Mouse (Mus musculus): Measurements from ENCODE around the gene Zfp689. TPM values are rescaled to one million over a fixed set of nuclear protein-coding genes. Genes with fewer than 3 reads are reported as not detected.

Gene Zfp689
- polyA plus RNA-seq, 1 experiment from 2014 or later, result 6.0 TPM

DNA sequence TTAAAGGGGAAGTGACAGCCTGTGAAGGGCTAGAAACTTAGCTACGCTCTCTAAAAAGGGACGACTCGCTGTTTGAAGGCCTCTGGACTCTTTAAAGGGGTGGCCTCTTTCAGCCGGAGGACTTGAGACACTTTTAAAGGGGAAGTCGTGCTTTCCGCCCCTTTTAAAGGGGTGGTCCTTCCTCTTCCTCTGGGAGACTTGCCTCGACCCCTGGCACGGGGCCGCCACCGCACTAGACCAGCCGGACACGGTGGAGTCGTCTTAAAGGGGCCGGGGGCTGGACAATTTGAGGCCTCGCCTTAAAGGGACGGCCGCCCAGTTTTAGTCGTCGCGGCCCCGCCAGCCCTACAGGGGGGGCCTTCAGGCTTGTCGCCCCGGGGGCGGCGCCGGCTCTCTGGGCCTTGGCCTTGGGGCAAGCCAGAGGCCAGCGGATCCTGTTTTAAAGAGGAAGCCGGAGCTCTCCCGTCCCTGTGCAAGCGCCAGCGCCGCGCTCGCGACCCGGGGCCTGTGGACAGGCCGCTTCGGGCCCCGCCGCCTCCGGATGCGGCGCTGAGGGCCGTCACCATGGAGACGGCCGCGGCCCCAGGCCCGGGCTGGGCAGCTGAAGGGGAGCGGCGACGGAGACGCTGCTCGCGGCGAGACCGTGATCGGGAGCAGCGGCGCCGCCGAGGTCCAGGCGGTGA is 29.8 kb upstream of the Zfp689 start, which contains the start of gene Fbrs:
Gene Fbrs, plus strand, starts transcription at position 565 of the 683 bp plus-strand sequence.
- peak; percentile 79 for ATAC-seq (ENCODE audit: insufficient number of reproducible peaks, low FRiP score)
- H3K36me3 ChIP-seq, result peaks cover 60% of the 10 kb centered on the region
- H3K9ac ChIP-seq, result peak within 1 kb of the TSS; percentile 98
- under 1% methylated on average over 61 of the region's 62 CpGs for WGBS
- H3K4me1 ChIP-seq (replicated peaks), result peaks cover 25% of the 10 kb centered on the region
- peak within 1 kb of the TSS; percentile 98 for H3K4me2 ChIP-seq
- no peaks in the 10 kb centered on the region for H3K27me3 ChIP-seq (replicated peaks)
- H3K9me3 ChIP-seq (replicated peaks), result no peaks in the 10 kb centered on the region
- H3K27ac ChIP-seq (ENCODE audit: poor library complexity, severe bottlenecking), result peak within 1 kb of the TSS; percentile 97
- peak within 1 kb of the TSS; percentile 84 for H3K4me3 ChIP-seq

DNA sequence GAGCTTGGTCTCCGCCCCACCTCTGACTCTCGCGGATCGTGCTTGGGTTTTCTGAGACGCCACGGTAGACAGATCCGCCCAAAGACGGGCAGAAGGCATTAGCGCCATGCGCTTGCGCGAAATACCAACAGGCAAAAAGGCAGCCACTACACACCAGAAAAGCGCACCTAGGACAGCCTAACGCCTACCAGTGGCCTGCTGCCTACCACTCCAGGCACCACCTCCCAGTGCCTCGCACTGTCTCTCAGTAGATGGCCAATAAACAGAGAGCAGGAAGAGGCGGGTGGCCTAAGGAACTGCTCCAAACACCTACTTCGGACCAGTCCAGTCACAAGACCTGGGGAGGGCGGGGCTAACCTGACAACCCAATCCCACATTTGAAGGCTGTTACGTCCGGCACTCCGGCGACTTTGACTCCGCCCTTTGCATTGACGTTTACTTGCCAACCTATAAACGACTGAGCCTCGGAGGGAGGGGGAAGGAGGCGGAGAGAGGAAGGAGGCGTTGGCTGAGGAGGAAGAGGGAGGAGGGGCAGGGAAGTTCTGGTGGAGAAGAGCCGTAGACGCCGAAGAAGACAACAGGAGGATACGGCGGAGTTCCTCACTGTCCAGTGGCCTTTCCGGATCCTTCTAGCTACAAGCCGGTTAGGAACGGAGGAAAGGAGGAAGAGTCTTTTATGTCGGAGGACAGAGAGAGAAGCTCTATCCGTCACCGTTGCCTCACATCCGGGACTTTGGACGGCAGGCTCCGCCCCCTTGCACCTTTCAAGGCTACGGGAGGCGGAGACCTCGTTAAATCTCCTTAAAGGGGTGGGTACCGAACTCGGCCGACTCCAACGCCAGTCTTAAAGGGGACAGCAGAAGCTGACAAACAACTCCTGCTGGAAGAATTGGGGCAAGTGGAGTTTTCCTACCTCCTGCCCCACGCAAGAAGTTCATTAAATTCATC is 29.0 kb upstream of the Zfp689 start:
- under 1% methylated on average over 50 of the region's 50 CpGs for WGBS
- Histone ChIP-seq H3K9me3 (replicated peaks) (no peaks in the 10 kb centered on the region), H3K36me3 (peaks cover 61% of the 10 kb centered on the region), H3K9ac (peak overlapping the region; percentile 98), H3K4me2 (peak overlapping the region; percentile 98), H3K27ac (ENCODE audit: poor library complexity, severe bottlenecking) (peak overlapping the region; percentile 97), H3K27me3 (replicated peaks) (no peaks in the 10 kb centered on the region), H3K4me3 (peak overlapping the region; percentile 84), H3K4me1 (replicated peaks) (peaks cover 25% of the 10 kb centered on the region)
- peak; percentile 94 for ATAC-seq (ENCODE audit: insufficient number of reproducible peaks, low FRiP score)

DNA sequence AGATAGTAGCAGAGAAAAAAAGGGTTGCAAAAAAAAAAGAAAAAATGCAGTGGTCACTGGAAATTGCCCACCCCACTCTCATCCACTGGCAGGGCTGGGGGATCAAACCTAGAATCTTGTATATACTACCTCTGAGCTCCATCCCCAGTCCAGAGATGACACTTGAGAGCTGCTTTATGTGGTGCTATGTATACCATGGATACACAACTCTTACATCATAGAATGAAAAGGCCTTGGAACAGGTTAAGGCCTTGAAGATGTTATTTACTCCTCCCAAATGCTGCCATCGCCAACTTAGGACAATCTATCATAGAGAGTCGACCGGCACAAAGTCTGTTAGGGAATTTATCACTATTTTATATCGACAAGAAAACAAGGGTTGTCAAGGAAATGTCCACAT is 27.9 kb upstream of the Zfp689 start:
- Histone ChIP-seq H3K4me2 (peak overlapping the region; percentile 98), H3K4me3 (peak overlapping the region; percentile 84), H3K27ac (ENCODE audit: poor library complexity, severe bottlenecking) (peak overlapping the region; percentile 97), H3K36me3 (peaks cover 51% of the 10 kb centered on the region), H3K27me3 (replicated peaks) (no peaks in the 10 kb centered on the region), H3K9ac (peak overlapping the region; percentile 98), H3K9me3 (replicated peaks) (no peaks in the 10 kb centered on the region), H3K4me1 (replicated peaks) (peaks cover 32% of the 10 kb centered on the region)
- WGBS, result 76% methylated on average over 4 of the region's 4 CpGs
- ATAC-seq (ENCODE audit: insufficient number of reproducible peaks, low FRiP score), result no peak

DNA sequence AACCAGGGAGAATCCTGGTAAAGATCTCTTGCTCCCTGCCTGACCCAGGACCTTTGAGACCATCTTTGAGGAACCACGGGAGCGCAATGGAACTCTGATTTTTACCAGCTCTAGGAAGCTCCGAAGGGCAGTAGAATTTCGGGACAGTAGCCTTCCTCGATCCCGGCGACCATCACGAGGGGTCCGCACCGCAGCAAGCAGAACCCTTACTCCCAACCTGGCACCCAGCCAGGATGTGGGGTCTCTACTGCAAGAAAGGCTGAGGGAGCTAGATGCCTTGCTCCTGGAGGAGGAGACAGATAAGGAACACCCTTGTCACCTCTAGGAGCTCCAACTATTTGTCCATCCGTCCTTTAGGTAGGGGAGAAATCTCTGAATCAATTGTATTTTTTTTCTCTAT is 27.4 kb upstream of the Zfp689 start:
- Histone ChIP-seq H3K9ac (no peak overlapping the region), H3K4me3 (no peak overlapping the region), H3K27ac (ENCODE audit: poor library complexity, severe bottlenecking) (no peak overlapping the region), H3K4me1 (replicated peaks) (peaks cover 31% of the 10 kb centered on the region), H3K36me3 (peaks cover 48% of the 10 kb centered on the region), H3K4me2 (no peak overlapping the region), H3K9me3 (replicated peaks) (no peaks in the 10 kb centered on the region), H3K27me3 (replicated peaks) (no peaks in the 10 kb centered on the region)
- 96% methylated on average over 11 of the region's 11 CpGs for WGBS
- no peak for ATAC-seq (ENCODE audit: insufficient number of reproducible peaks, low FRiP score)

DNA sequence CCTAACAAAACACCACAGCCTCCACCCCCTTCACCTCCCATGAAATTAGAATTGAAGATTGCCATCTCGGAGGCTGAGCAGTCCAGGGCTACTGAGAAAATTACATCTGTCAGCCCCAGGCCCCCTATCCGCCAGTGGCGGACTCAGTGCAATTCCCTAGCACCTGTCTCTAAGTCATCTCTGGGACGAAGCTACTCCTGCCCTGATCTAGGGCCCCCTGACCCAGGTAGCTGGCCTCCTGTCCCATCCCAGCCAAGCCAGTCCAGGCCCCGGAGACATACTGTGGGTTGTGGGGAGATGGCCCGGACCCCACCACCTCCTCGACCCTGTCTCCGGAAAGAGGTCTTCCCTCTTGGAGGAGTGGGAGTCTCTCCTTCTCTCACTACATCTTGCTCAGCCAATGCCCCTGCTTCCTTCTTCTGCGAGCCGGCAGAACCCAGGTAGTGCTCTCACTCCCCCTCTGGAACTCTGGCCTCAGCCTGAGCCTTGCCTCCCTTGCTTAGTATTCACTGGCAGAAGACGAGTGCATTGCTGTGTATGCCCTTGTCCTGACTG is 26.3 kb upstream of the Zfp689 start:
- 94% methylated on average over 11 of the region's 11 CpGs for WGBS
- no peak overlapping the region for H3K9ac ChIP-seq
- H3K4me3 ChIP-seq, result no peak overlapping the region
- H3K27ac ChIP-seq (ENCODE audit: poor library complexity, severe bottlenecking), result no peak overlapping the region
- H3K4me2 ChIP-seq, result no peak overlapping the region
- no peak for ATAC-seq (ENCODE audit: insufficient number of reproducible peaks, low FRiP score)
- peaks cover 41% of the 10 kb centered on the region for H3K36me3 ChIP-seq
- H3K9me3 ChIP-seq (replicated peaks), result no peaks in the 10 kb centered on the region
- H3K4me1 ChIP-seq (replicated peaks), result peaks cover 21% of the 10 kb centered on the region
- no peaks in the 10 kb centered on the region for H3K27me3 ChIP-seq (replicated peaks)

DNA sequence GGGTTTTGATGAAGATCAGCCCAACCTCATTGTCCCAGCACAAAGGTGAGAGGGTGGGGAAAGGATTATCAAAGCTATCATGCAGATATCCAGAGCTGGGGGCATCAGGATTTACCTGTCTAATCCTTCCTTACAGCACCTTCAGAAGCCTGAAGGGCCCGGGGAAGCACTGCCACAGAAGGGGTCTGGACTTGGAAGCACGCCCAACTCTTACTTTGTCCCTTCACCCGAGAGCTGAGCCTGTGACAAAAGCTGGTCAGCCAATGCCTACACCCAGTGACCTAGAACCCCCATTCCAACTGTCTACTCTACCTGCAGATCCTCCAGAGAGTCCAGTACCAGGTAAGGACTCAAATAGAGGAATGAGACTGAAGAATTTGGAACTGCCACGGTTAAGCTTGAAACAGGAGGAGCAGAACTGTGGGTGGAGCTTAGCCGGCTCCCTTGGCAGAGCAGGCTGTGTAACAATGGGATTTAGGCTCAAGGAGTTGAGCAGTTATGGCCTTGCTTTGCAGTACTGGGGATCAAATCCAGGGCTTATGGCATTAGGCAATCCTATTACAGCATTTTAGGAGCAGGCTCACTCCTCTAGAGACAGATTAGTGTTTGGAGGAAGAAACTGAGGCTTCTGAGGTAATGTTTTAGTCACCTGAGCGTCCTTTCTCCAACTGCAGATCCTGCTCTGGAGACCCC is 25.6 kb upstream of the Zfp689 start:
- peaks cover 13% of the 10 kb centered on the region for H3K4me1 ChIP-seq (replicated peaks)
- no peak overlapping the region for H3K4me2 ChIP-seq
- H3K9ac ChIP-seq, result no peak overlapping the region; the same call in 1 of the 2 replicates
- H3K9me3 ChIP-seq (replicated peaks), result no peaks in the 10 kb centered on the region
- no peak overlapping the region for H3K4me3 ChIP-seq
- no peak overlapping the region for H3K27ac ChIP-seq (ENCODE audit: poor library complexity, severe bottlenecking)
- peaks cover 38% of the 10 kb centered on the region for H3K36me3 ChIP-seq
- no peak for ATAC-seq (ENCODE audit: insufficient number of reproducible peaks, low FRiP score)
- no peaks in the 10 kb centered on the region for H3K27me3 ChIP-seq (replicated peaks)
- 80% methylated on average over 6 of the region's 6 CpGs for WGBS

DNA sequence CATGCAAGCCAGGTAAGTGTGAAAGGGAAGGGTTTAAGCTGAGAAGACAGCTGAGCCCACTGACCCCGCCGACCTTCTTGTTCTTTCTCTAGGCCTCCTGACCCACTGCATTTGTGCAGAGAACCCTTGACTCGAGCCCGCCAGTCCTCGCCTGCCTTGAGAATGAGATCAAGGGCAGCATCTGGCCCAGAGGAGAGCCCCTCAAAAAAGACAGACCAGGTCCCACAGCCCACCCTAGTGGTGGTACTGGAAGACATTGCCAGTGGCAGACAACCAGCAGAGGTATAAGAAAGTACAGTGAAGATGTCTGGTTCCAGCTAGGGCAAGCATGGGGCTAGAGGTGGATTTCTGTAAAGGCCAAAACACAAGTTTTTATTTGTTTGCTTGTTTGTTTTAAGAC is 24.7 kb upstream of the Zfp689 start:
- no peak overlapping the region for H3K9ac ChIP-seq
- H3K4me2 ChIP-seq, result no peak overlapping the region
- ATAC-seq (ENCODE audit: insufficient number of reproducible peaks, low FRiP score), result no peak
- H3K9me3 ChIP-seq (replicated peaks), result no peaks in the 10 kb centered on the region
- no peaks in the 10 kb centered on the region for H3K27me3 ChIP-seq (replicated peaks)
- H3K36me3 ChIP-seq, result peaks cover 38% of the 10 kb centered on the region
- H3K27ac ChIP-seq (ENCODE audit: poor library complexity, severe bottlenecking), result no peak overlapping the region
- no peak overlapping the region for H3K4me3 ChIP-seq
- 86% methylated on average over 5 of the region's 5 CpGs for WGBS
- H3K4me1 ChIP-seq (replicated peaks), result peaks cover 12% of the 10 kb centered on the region

DNA sequence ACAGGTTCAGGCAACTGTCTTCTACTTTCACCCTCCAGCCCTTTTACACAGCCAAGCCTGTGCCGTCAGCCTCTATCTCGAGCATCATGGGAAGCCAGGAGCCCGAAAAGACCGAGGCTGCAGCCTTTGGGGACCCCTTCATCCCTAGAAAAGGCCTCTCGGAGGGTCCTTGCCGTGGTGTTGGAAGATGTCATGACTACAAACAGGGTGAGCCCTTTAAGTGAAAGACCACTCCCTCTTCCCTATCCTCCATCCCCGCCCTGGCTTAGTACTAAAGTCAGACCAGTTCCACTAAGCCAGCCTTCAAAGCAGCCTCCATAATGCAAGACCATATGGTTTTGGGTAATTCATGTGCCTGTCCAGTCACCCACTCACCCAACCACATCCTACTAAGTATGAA is 23.1 kb upstream of the Zfp689 start:
- H3K9ac ChIP-seq, result peak overlapping the region; percentile 86
- peak overlapping the region; percentile 73 for H3K4me3 ChIP-seq
- no peaks in the 10 kb centered on the region for H3K27me3 ChIP-seq (replicated peaks)
- H3K36me3 ChIP-seq, result peaks cover 50% of the 10 kb centered on the region
- H3K27ac ChIP-seq (ENCODE audit: poor library complexity, severe bottlenecking), result peak overlapping the region; percentile 97
- H3K4me2 ChIP-seq, result peak overlapping the region; percentile 90
- H3K9me3 ChIP-seq (replicated peaks), result no peaks in the 10 kb centered on the region
- peaks cover 10% of the 10 kb centered on the region for H3K4me1 ChIP-seq (replicated peaks)
- 0 out of 2 replicates have a peak, but pooled peaks have one; percentile 2 for ATAC-seq (ENCODE audit: insufficient number of reproducible peaks, low FRiP score)
- WGBS, result 2% methylated on average over 7 of the region's 7 CpGs

DNA sequence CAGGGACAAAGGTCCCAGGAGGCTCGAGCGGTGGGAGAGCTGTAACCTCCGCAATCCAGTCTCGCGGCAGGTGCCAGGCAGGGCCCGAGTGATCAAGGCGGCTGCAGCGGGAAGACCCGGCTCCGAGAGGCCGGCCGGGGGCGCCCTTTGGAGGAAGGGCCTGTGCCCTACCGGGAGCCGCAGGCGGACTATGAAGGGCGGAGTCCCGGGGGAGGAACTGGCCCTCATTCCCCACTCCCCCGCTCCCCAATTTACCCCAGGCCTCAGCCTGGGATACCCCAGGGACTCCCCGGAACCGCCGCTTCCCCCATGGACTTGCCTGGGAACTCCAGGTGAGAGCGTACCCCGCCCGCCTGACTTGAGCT is 22.7 kb upstream of the Zfp689 start:
- Histone ChIP-seq H3K9ac (peak overlapping the region; percentile 86), H3K4me3 (peak overlapping the region; percentile 73), H3K9me3 (replicated peaks) (no peaks in the 10 kb centered on the region), H3K36me3 (peaks cover 50% of the 10 kb centered on the region), H3K27me3 (replicated peaks) (no peaks in the 10 kb centered on the region), H3K4me2 (peak overlapping the region; percentile 90), H3K27ac (ENCODE audit: poor library complexity, severe bottlenecking) (peak overlapping the region; percentile 97), H3K4me1 (replicated peaks) (peaks cover 6% of the 10 kb centered on the region)
- peak; percentile 29 for ATAC-seq (ENCODE audit: insufficient number of reproducible peaks, low FRiP score)
- under 1% methylated on average over 22 of the region's 25 CpGs for WGBS

DNA sequence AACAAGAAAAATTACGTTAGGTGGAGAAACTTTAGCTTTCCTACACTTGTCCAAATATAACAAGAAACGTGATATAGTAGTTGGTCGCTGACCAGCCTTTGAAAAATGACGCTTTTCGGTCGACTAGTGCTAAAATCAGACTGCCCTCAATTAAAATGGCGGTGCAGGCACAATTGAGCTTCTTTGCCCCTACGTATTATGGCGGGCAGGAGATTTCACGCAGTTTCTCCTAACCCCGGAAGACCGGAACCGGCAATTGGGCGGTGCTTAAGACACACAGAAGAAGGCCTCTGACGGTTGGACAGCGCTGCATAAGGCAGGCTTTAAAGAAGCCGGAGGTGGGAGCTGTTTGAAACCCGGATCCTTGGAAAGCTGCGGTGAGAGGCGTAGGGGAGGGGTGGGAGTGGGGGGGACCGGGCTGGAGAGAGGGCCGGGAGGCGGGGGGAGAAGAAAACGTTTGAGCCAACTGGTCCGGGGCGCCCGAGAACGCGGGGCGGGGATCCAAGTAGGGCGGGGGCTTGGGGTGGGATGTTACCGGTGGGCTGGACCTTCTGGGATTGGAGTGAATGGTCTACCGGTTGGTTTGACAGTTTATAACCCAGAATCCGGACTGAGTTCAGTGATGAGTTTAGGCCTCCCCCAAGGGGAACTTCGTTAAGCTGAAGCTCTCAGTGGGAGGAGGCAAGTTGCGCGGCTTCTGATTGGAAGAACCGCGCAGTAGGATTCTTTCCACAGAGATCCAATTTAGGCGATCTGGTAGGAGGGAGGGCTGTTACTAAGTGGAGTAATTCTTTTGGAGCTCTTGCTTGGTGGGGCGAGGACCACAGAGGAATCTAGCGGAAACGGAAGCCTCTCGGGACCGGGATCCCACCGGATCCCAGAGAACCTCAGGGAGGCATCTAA is 22.0 kb upstream of the Zfp689 start:
- H3K27me3 ChIP-seq (replicated peaks), result no peaks in the 10 kb centered on the region
- peak overlapping the region; percentile 86 for H3K9ac ChIP-seq
- ATAC-seq (ENCODE audit: insufficient number of reproducible peaks, low FRiP score), result peak; percentile 94
- H3K27ac ChIP-seq (ENCODE audit: poor library complexity, severe bottlenecking), result peak overlapping the region; percentile 97
- H3K4me2 ChIP-seq, result peak overlapping the region; percentile 90
- H3K4me1 ChIP-seq (replicated peaks), result peaks cover 6% of the 10 kb centered on the region
- WGBS, result under 1% methylated on average over 46 of the region's 46 CpGs
- peak overlapping the region; percentile 73 for H3K4me3 ChIP-seq
- H3K9me3 ChIP-seq (replicated peaks), result no peaks in the 10 kb centered on the region
- H3K36me3 ChIP-seq, result peaks cover 51% of the 10 kb centered on the region

Measured in heart, embryonic 12.5 days (tissue).